Mouse (Mus musculus): Measurements from ENCODE around the gene Smo.

Gene Smo

GRCm38 (mm10) chr6:29776542-29777237, 41.4 kb downstream of the Smo start:
- no peak for DNase-seq

- no peak for DNase-seq
These were observed 41.9 kb downstream of the Smo start for GRCm38 (mm10) chr6:29777238-29777555.

- no peak for DNase-seq
These were observed 44.8 kb downstream of the Smo start for GRCm38 (mm10) chr6:29780082-29780481.

- no peak for DNase-seq
These were observed 45.3 kb downstream of the Smo start for GRCm38 (mm10) chr6:29780571-29780970.

GRCm38 (mm10) chr6:29782239-29782638, 46.9 kb downstream of the Smo start:
- no peak for DNase-seq

- DNase-seq = no peak
These were observed 48.7 kb downstream of the Smo start for GRCm38 (mm10) chr6:29783960-29784359.

- no peak for DNase-seq
These were observed 49.2 kb downstream of the Smo start for GRCm38 (mm10) chr6:29784413-29785021.

GRCm38 (mm10) chr6:29785759-29786158, 50.5 kb downstream of the Smo start:
- no peak for DNase-seq

- DNase-seq = no peak
These were observed 53.6 kb downstream of the Smo start for GRCm38 (mm10) chr6:29788779-29789350.

- no peak for DNase-seq
These were observed 54.9 kb downstream of the Smo start for GRCm38 (mm10) chr6:29790014-29790698.

GRCm38 (mm10) chr6:29793520-29793919, 58.2 kb downstream of the Smo start:
- no peak for DNase-seq

GRCm38 (mm10) chr6:29794582-29794981, 59.3 kb downstream of the Smo start:
- DNase-seq = peak; percentile 29

- DNase-seq = no peak
These were observed 67.7 kb downstream of the Smo start for GRCm38 (mm10) chr6:29802979-29803378.

- DNase-seq = no peak
These were observed 68.7 kb downstream of the Smo start for GRCm38 (mm10) chr6:29804006-29804405.

GRCm38 (mm10) chr6:29805381-29805780, 70.1 kb downstream of the Smo start:
- no peak for DNase-seq
